Mouse (Mus musculus): ENCODE results near the gene Gm10188.

- TF ChIP-seq GATA1 (IDR thresholded peaks at IDR 0.05; ENCODE audit: borderline replicate concordance, low read length) (no peak), FLI1 (IDR thresholded peaks at IDR 0.05; ENCODE audit: low read length) (no peak)
These were observed 47.6 kb upstream of the Gm10188 start for GRCm38 (mm10) chr1:132277124-132277523.

Data from megakaryocyte, embryonic 14.5 days (primary cell).